ENCODE assay signal across 21 mouse cellular contexts in genomic region chr7:128843576-128843975, GRCm38 (mm10).
DNase-seq lines count a peak whose midpoint lies in the region; ATAC-seq lines count a peak whose summit lies in the region.
"Had no signal": no experiment of that assay in that cellular context is flagged by ENCODE, and none has a peak within 500 bp of the region (broad histone marks: within the 10 kb centered on the region; RNA-seq: fewer than 3 reads in every experiment).

No protein-coding gene starts in this region.

- no peaks in the 10 kb centered on the region for H3K4me1 ChIP-seq in heart, embryonic 10.5 days
- no peaks in the 10 kb centered on the region for H3K4me1 ChIP-seq in hindbrain, embryonic 14.5 days (replicated peaks; ENCODE audit: control insufficient read depth, insufficient read depth, low read length)
- H3K4me1 ChIP-seq in hindbrain, embryonic 16.5 days (ENCODE audit: control insufficient read depth, insufficient read depth, low read depth, low read length) = no peaks in the 10 kb centered on the region
- H3K4me1 ChIP-seq in midbrain, embryonic 11.5 days (ENCODE audit: control insufficient read depth, insufficient read depth, low read length) = no peaks in the 10 kb centered on the region
- H3K4me1 ChIP-seq in midbrain, embryonic 16.5 days (ENCODE audit: control insufficient read depth, insufficient read depth, low read length) = no peaks in the 10 kb centered on the region

- H3K27me3 ChIP-seq in heart, embryonic 10.5 days (ENCODE audit: insufficient read depth, poor library complexity, severe bottlenecking) = no peaks in the 10 kb centered on the region
- no peaks in the 10 kb centered on the region for H3K27me3 ChIP-seq in hindbrain, embryonic 14.5 days (ENCODE audit: control insufficient read depth, insufficient read depth, low read length)
- H3K27me3 ChIP-seq in hindbrain, embryonic 16.5 days (replicated peaks; ENCODE audit: control insufficient read depth, insufficient read depth, low read length) = no peaks in the 10 kb centered on the region
- no peaks in the 10 kb centered on the region for H3K27me3 ChIP-seq in midbrain, embryonic 11.5 days (ENCODE audit: control insufficient read depth, insufficient read depth, low read length)
- H3K27me3 ChIP-seq in midbrain, embryonic 16.5 days (ENCODE audit: control insufficient read depth, insufficient read depth, low read depth, low read length) = no peaks in the 10 kb centered on the region
- H3K27me3 ChIP-seq: Patski had no signal

- no peak overlapping the region for H3K4me3 ChIP-seq in heart, embryonic 10.5 days
- H3K4me3 ChIP-seq in hindbrain, embryonic 14.5 days (replicated peaks; ENCODE audit: low read length) = no peak overlapping the region
- H3K4me3 ChIP-seq in hindbrain, embryonic 16.5 days (ENCODE audit: low read length) = no peak overlapping the region
- H3K4me3 ChIP-seq in midbrain, embryonic 11.5 days (ENCODE audit: low read depth, low read length) = no peak overlapping the region
- no peak overlapping the region for H3K4me3 ChIP-seq in midbrain, embryonic 16.5 days (ENCODE audit: low read depth, low read length)

- H3K9me3 ChIP-seq in heart, embryonic 10.5 days = no peaks in the 10 kb centered on the region
- no peaks in the 10 kb centered on the region for H3K9me3 ChIP-seq in hindbrain, embryonic 14.5 days (ENCODE audit: control insufficient read depth, low read length)
- H3K9me3 ChIP-seq in hindbrain, embryonic 16.5 days (ENCODE audit: control insufficient read depth, low read length) = no peaks in the 10 kb centered on the region
- H3K9me3 ChIP-seq in midbrain, embryonic 11.5 days (ENCODE audit: control insufficient read depth, low read length) = no peaks in the 10 kb centered on the region
- H3K9me3 ChIP-seq in midbrain, embryonic 16.5 days (replicated peaks; ENCODE audit: control insufficient read depth, low read length, poor library complexity, severe bottlenecking) = no peaks in the 10 kb centered on the region
- H3K9me3 ChIP-seq: G1E had no signal

- DNase-seq in heart, adult 11 months = peak; percentile 58
- DNase-seq in heart, postnatal 10 days = no peak
- DNase-seq in heart, embryonic 10.5 days (ENCODE audit: low spot score) = peak; percentile 62
- DNase-seq in heart, postnatal 14 days = no peak
- DNase-seq in hindbrain, embryonic 14.5 days (ENCODE audit: low spot score) = peak; percentile 7
- DNase-seq in midbrain, embryonic 11.5 days (ENCODE audit: low spot score, missing footprints) = peak; percentile 41
- DNase-seq: adrenal gland, adult 2 months; adrenal gland, adult 8-10 months; adrenal gland, postnatal 10 days; adrenal gland, postnatal 14 days; adrenal gland, postnatal 25 days; adrenal gland, postnatal 36 days; B cell, adult 2 months; cerebellum, adult 11 months; cerebellum, adult 11-12 months had no signal

- H3K27ac ChIP-seq in heart, embryonic 10.5 days = no peak overlapping the region
- no peak overlapping the region for H3K27ac ChIP-seq in hindbrain, embryonic 14.5 days
- H3K27ac ChIP-seq in hindbrain, embryonic 16.5 days (ENCODE audit: low read depth, low read length) = no peak overlapping the region
- H3K27ac ChIP-seq in midbrain, embryonic 11.5 days (ENCODE audit: low read depth, low read length) = no peak overlapping the region
- H3K27ac ChIP-seq in midbrain, embryonic 16.5 days (ENCODE audit: low read length) = no peak overlapping the region

- no peaks in the 10 kb centered on the region for H3K36me3 ChIP-seq in heart, embryonic 10.5 days
- no peaks in the 10 kb centered on the region for H3K36me3 ChIP-seq in hindbrain, embryonic 14.5 days (replicated peaks; ENCODE audit: control insufficient read depth, insufficient read depth)
- no peaks in the 10 kb centered on the region for H3K36me3 ChIP-seq in hindbrain, embryonic 16.5 days (ENCODE audit: control insufficient read depth, insufficient read depth, low read length)
- no peaks in the 10 kb centered on the region for H3K36me3 ChIP-seq in midbrain, embryonic 11.5 days (ENCODE audit: control insufficient read depth, insufficient read depth, low read length)
- no peaks in the 10 kb centered on the region for H3K36me3 ChIP-seq in midbrain, embryonic 16.5 days (ENCODE audit: control insufficient read depth, insufficient read depth, low read length)
- H3K36me3 ChIP-seq: G1E had no signal

- WGBS in heart, embryonic 10.5 days = 86% methylated on average over 9 of the region's 9 CpGs
- 80% methylated on average over 9 of the region's 9 CpGs for WGBS in hindbrain, embryonic 14.5 days
- WGBS in hindbrain, embryonic 16.5 days = 80% methylated on average over 9 of the region's 9 CpGs
- 86% methylated on average over 9 of the region's 9 CpGs for WGBS in midbrain, embryonic 11.5 days
- WGBS in midbrain, embryonic 16.5 days = 85% methylated on average over 9 of the region's 9 CpGs

- no peak overlapping the region for H3K4me2 ChIP-seq in hindbrain, embryonic 14.5 days (replicated peaks)
- H3K4me2 ChIP-seq in hindbrain, embryonic 16.5 days (ENCODE audit: low read length) = no peak overlapping the region
- no peak overlapping the region for H3K4me2 ChIP-seq in midbrain, embryonic 11.5 days
- H3K4me2 ChIP-seq in midbrain, embryonic 16.5 days (ENCODE audit: low read length) = no peak overlapping the region

- H3K9ac ChIP-seq in hindbrain, embryonic 14.5 days = no peak overlapping the region
- no peak overlapping the region for H3K9ac ChIP-seq in hindbrain, embryonic 16.5 days (ENCODE audit: low read depth, low read length)
- H3K9ac ChIP-seq in midbrain, embryonic 11.5 days (ENCODE audit: low read length) = no peak overlapping the region
- no peak overlapping the region for H3K9ac ChIP-seq in midbrain, embryonic 16.5 days (ENCODE audit: low read depth, low read length)

- intact Hi-C loops in heart, postnatal 10 days (cut with DNase I) = no loop called here
- intact Hi-C loops in heart, postnatal 14 days (cut with DNase I) = no loop called here

- no peak for ATAC-seq in hindbrain, embryonic 14.5 days (ENCODE audit: low FRiP score)
- no peak for ATAC-seq in hindbrain, embryonic 16.5 days
- ATAC-seq in midbrain, embryonic 11.5 days (ENCODE audit: low FRiP score) = no peak
- no peak for ATAC-seq in midbrain, embryonic 16.5 days
- ATAC-seq: activated CD4-positive, CD25-positive, alpha-beta regulatory T cell, adult 4 months; CD4-positive, CD25-positive, alpha-beta regulatory T cell, adult 4 months; Patski had no signal

Comparison
In these comparisons a context has a peak if more than half of its experiments do, and no peak if none do; other contexts are left out.
1. DNase-seq: peak in heart, adult 11 months (single experiment), heart, embryonic 10.5 days (single experiment), hindbrain, embryonic 14.5 days (single experiment) and midbrain, embryonic 11.5 days (single experiment); none in heart, postnatal 10 days (0 of 2) and heart, postnatal 14 days (0 of 2).